Mouse (Mus musculus) small intestine, adult 2 months (tissue): ENCODE results near the gene Gpd1.

Source experiments
- CTCF ChIP-seq: fragments of 200-500 bp; IDR thresholded peaks from 2 replicates; pipeline ENCODE4 v1.5.1; 2012; ENCODE audit warnings: low read depth, mild to moderate bottlenecking, control low read depth, inconsistent platforms, low read length, moderate library complexity, mixed read lengths; ENCODE audit not compliant: insufficient replicate concordance, insufficient read length; ENCODE audit errors: extremely low read depth
- POLR2A ChIP-seq: fragments of 200-500 bp; IDR thresholded peaks from 2 replicates; pipeline ENCODE4 v1.6.1; 2012; ENCODE audit warnings: low read depth, mild to moderate bottlenecking, control low read depth, inconsistent platforms, low read length, moderate library complexity

GRCm38 (mm10) chr15:99768761-99769160 lies 51.4 kb downstream of the Gpd1 start:
- no peak for TF ChIP-seq CTCF
- TF ChIP-seq POLR2A = no peak
